ENCODE assay signal across 8 mouse cellular contexts in genomic region chr4:120225135-120225780, GRCm38 (mm10).
DNase-seq lines count a peak whose midpoint lies in the region; ATAC-seq and TF ChIP-seq lines count a peak whose summit lies in the region.

No protein-coding gene starts in this region.

- H3K4me2 ChIP-seq in heart, postnatal 0 days (ENCODE audit: low read depth, low read length) = no peak overlapping the region

- WGBS in embryonic facial prominence, embryonic 10.5 days = 63% methylated on average over 6 of the region's 6 CpGs
- 52% methylated on average over 6 of the region's 6 CpGs for WGBS in heart, postnatal 0 days

- TF ChIP-seq CTCF in ES-Bruce4 (IDR thresholded peaks at IDR 0.05; ENCODE audit: low read depth, low read length) = peak; percentile 95
- peak; percentile 94 for TF ChIP-seq CTCF in heart, postnatal 0 days (IDR thresholded peaks at IDR 0.05; ENCODE audit: low read depth)

- H3K9ac ChIP-seq in ES-Bruce4 (ENCODE audit: low read depth, poor library complexity, severe bottlenecking) = no peak overlapping the region
- H3K9ac ChIP-seq in heart, postnatal 0 days (replicated peaks; ENCODE audit: low read depth, low read length) = no peak overlapping the region

- no peaks in the 10 kb centered on the region for H3K9me3 ChIP-seq in ES-Bruce4 (replicated peaks; ENCODE audit: control insufficient read depth, insufficient read depth, low read length, poor library complexity, severe bottlenecking)
- no peaks in the 10 kb centered on the region for H3K9me3 ChIP-seq in embryonic facial prominence, embryonic 10.5 days
- no peaks in the 10 kb centered on the region for H3K9me3 ChIP-seq in heart, postnatal 0 days (replicated peaks; ENCODE audit: control insufficient read depth, low read length)

- H3K27me3 ChIP-seq in ES-Bruce4 (ENCODE audit: control insufficient read depth, insufficient read depth, low read length, poor library complexity, severe bottlenecking) = no peaks in the 10 kb centered on the region
- H3K27me3 ChIP-seq in embryonic facial prominence, embryonic 10.5 days (replicated peaks; ENCODE audit: low read depth, poor library complexity, severe bottlenecking) = peaks cover 17% of the 10 kb centered on the region
- peaks cover 11% of the 10 kb centered on the region; the same call in 1 of the 2 replicates for H3K27me3 ChIP-seq in heart, postnatal 0 days (ENCODE audit: control insufficient read depth, insufficient read depth, low read length)

- TF ChIP-seq EP300 in ES-Bruce4 (IDR thresholded peaks at IDR 0.05; ENCODE audit: insufficient read depth, low read depth, low read length) = no peak
- no peak for TF ChIP-seq EP300 in heart, postnatal 0 days (IDR thresholded peaks at IDR 0.05; ENCODE audit: low read depth)

- DNase-seq in adrenal gland, postnatal 25 days = peak; percentile 82
- DNase-seq in embryonic facial prominence, embryonic 10.5 days (ENCODE audit: low spot score) = peak; percentile 79
- peak; percentile 69 for DNase-seq in heart, postnatal 0 days (ENCODE audit: low spot score)
- peak; percentile 69 for DNase-seq in layer of hippocampus, adult 9-10 months (ENCODE audit: low spot score)
- DNase-seq in lung, postnatal 14 days = peak; percentile 83
- peak; percentile 76 for DNase-seq in right cerebral cortex, adult 18-20 months
- peak; percentile 76 for DNase-seq in urinary bladder, postnatal 25 days (ENCODE audit: low spot score)

- no peaks in the 10 kb centered on the region for H3K36me3 ChIP-seq in ES-Bruce4 (ENCODE audit: control insufficient read depth, insufficient read depth, low read length, poor library complexity, severe bottlenecking)
- no peaks in the 10 kb centered on the region for H3K36me3 ChIP-seq in embryonic facial prominence, embryonic 10.5 days (replicated peaks)
- H3K36me3 ChIP-seq in heart, postnatal 0 days (replicated peaks; ENCODE audit: control insufficient read depth, insufficient read depth, low read length) = no peaks in the 10 kb centered on the region

- H3K4me1 ChIP-seq in ES-Bruce4 (ENCODE audit: control insufficient read depth, insufficient read depth, low read length) = no peaks in the 10 kb centered on the region
- no peaks in the 10 kb centered on the region for H3K4me1 ChIP-seq in embryonic facial prominence, embryonic 10.5 days
- H3K4me1 ChIP-seq in heart, postnatal 0 days (ENCODE audit: control insufficient read depth, insufficient read depth) = no peaks in the 10 kb centered on the region

- no peak for ATAC-seq in heart, postnatal 0 days (ENCODE audit: insufficient read depth, low read depth)

- TF ChIP-seq POLR2A in ES-Bruce4 (IDR thresholded peaks at IDR 0.05; ENCODE audit: insufficient read depth, low read length) = no peak

- H3K27ac ChIP-seq in ES-Bruce4 (ENCODE audit: insufficient read depth, low read length) = no peak overlapping the region
- H3K27ac ChIP-seq in embryonic facial prominence, embryonic 10.5 days (replicated peaks) = no peak overlapping the region
- H3K27ac ChIP-seq in heart, postnatal 0 days (ENCODE audit: low read depth) = no peak overlapping the region

- H3K4me3 ChIP-seq in ES-Bruce4 (ENCODE audit: low read depth, low read length) = no peak overlapping the region
- no peak overlapping the region for H3K4me3 ChIP-seq in embryonic facial prominence, embryonic 10.5 days
- no peak overlapping the region for H3K4me3 ChIP-seq in heart, postnatal 0 days (ENCODE audit: low read depth, low read length)
